Mouse (Mus musculus) heart, embryonic 13.5 days (tissue): Measurements from ENCODE around the gene Agap1. TPM values are rescaled to one million over a fixed set of nuclear protein-coding genes. Genes with fewer than 3 reads are reported as not detected.

ENCODE experiments used
- ATAC-seq: fragments of 200-750 bp; cut with Nextera tagmentation; 2 replicates; pipeline ENCODE4 v1.8.0; 2017; ENCODE audit warnings: moderate TSS enrichment; ENCODE audit not compliant: insufficient number of reproducible peaks, low FRiP score, low TSS enrichment; ENCODE audit errors: extremely low read depth
- H3K27ac ChIP-seq: fragments of 300-500 bp; sonication (generic); replicated peaks from 2 replicates; pipeline ENCODE4 v1.5.1; 2015; ENCODE audit warnings: moderate library complexity, mild to moderate bottlenecking, inconsistent platforms
- H3K27me3 ChIP-seq: fragments of 300-500 bp; sonication (generic); replicated peaks from 2 replicates; pipeline ENCODE4 v1.6.1; 2015; ENCODE audit warnings: mild to moderate bottlenecking, inconsistent platforms
- H3K36me3 ChIP-seq: fragments of 300-500 bp; sonication (generic); 2 replicates; pipeline ENCODE4 v1.6.1; 2015; ENCODE audit warnings: mild to moderate bottlenecking, inconsistent platforms
- H3K4me1 ChIP-seq: fragments of 300-500 bp; sonication (generic); 2 replicates; pipeline ENCODE4 v1.6.1; 2015; ENCODE audit warnings: inconsistent platforms
- H3K4me2 ChIP-seq: fragments of 300-500 bp; sonication (generic); 2 replicates; pipeline ENCODE4 v1.6.1; 2015; ENCODE audit warnings: inconsistent platforms, mild to moderate bottlenecking, moderate library complexity
- H3K4me3 ChIP-seq: fragments of 300-500 bp; sonication (generic); 2 replicates; pipeline ENCODE4 v1.5.1; 2015; ENCODE audit warnings: moderate library complexity, mild to moderate bottlenecking, inconsistent platforms
- H3K9ac ChIP-seq: fragments of 300-500 bp; sonication (generic); 2 replicates; pipeline ENCODE4 v1.6.1; 2015; ENCODE audit warnings: inconsistent platforms, mild to moderate bottlenecking, moderate library complexity
- H3K9me3 ChIP-seq: fragments of 300-500 bp; sonication (generic); 2 replicates; pipeline ENCODE4 v1.6.1; 2016; ENCODE audit warnings: inconsistent platforms
- WGBS: fragments of 180-500 bp; shearing (Covaris S2); methylation state at CpG from one replicate; pipeline ENCODE4 v1.1.7; 2015; ENCODE audit warnings: mixed read lengths; 5-methylcytosine and 5-hydroxymethylcytosine counted together
- polyA plus RNA-seq: library from polyadenylated mRNA; unstranded; fragments of >200 nt; fragmentation: Nextera tagmentation; extraction: Ambion mirVana; gene quantifications from 2 replicates; pipeline ENCODE4 v1.2.1, GENCODE M21; 2015

The Agap1 gene
- polyA plus RNA-seq, 1 experiment from 2014 or later: 7.1 TPM

DNA sequence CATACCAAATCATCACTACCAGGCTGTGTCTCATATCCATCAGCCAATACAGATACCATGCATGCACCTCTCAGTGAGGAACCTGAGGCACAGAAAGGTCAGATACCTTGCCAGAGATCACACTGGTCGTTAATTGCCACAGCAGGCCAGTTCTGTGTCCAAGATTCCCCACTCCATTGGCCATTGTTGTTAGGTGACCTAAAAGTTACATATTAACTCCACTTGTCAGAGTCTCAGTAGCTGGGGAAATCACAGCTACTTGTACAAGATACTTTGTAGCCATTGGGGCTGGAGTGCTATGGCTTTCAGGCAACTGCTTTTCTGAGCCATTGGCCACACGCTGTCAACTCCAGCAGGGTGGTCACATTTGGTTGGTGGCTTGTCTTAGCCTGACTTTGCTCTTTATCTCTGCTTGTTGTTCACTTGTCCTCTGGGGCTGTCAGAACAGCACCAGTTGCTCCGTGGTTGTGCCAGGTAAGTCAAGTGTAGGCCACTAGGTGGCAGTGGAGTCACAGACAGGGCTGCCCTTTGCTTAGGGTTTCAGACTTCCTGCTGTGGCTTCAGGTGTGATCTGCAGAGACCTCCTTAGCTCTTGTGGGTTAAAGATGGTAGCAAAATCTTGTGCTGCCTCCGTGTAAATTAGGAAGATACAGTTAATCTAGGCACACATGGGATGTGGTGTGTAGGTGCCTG, 191.9 kb downstream of the Agap1 start:
- Histone ChIP-seq H3K27ac (no peak overlapping the region), H3K4me3 (no peak overlapping the region), H3K4me2 (no peak overlapping the region), H3K36me3 (no peaks in the 10 kb centered on the region), H3K9me3 (no peaks in the 10 kb centered on the region), H3K4me1 (peaks cover 15% of the 10 kb centered on the region), H3K27me3 (no peaks in the 10 kb centered on the region), H3K9ac (no peak overlapping the region)
- WGBS: 24% methylated on average over 4 of the region's 4 CpGs
- no peak for ATAC-seq

DNA sequence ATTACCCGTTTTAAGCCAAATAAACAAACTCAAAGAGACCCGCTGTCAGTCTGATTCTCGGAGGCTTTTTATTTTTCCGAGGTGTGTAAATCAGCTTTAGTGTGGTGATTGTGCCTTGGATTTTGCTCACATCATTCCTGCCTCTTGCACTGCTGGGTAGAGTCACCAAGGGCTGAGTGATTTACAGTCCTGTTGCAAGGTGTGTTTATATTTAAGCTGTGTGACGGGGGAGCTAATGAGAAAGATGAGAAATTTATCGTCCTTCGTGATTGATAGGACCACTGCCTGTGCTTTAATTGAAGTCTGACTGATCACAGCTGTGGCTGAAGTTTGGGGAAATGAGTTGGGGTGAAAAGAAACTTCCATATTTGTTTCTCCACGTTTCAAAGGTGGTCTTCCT, 192.9 kb downstream of the Agap1 start:
- no peak overlapping the region for H3K27ac ChIP-seq
- H3K4me3 ChIP-seq: no peak overlapping the region
- H3K36me3 ChIP-seq: no peaks in the 10 kb centered on the region
- H3K4me1 ChIP-seq: peaks cover 15% of the 10 kb centered on the region
- no peak overlapping the region for H3K9ac ChIP-seq
- H3K4me2 ChIP-seq: no peak overlapping the region
- no peaks in the 10 kb centered on the region for H3K27me3 ChIP-seq
- no peaks in the 10 kb centered on the region for H3K9me3 ChIP-seq
- no peak for ATAC-seq
- 72% methylated on average over 8 of the region's 8 CpGs for WGBS

DNA sequence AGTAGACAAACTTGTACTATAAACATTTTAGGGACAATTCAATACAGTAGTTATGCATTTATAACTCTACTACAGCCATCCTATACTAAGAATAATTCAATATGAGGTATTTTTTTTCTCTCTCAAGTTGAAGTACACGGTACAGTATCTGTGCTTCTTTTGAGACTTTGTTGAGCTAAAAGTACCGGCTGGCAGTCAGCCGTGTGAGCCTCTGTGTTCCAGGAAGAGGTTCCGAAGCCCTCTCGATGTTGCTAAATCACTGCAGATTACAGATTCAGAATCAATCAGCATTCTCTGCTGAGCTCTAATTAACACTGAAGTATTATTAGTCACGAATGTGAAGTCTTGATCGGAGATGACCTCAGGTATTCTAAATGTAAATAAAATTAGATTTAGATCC, 196.0 kb downstream of the Agap1 start:
- no peak for ATAC-seq
- no peak overlapping the region for H3K4me3 ChIP-seq
- peaks cover 7% of the 10 kb centered on the region for H3K4me1 ChIP-seq
- H3K36me3 ChIP-seq: no peaks in the 10 kb centered on the region
- no peak overlapping the region for H3K4me2 ChIP-seq
- H3K9me3 ChIP-seq: no peaks in the 10 kb centered on the region
- no peak overlapping the region for H3K9ac ChIP-seq
- no peaks in the 10 kb centered on the region for H3K27me3 ChIP-seq
- H3K27ac ChIP-seq: no peak overlapping the region
- WGBS: 82% methylated on average over 7 of the region's 7 CpGs

DNA sequence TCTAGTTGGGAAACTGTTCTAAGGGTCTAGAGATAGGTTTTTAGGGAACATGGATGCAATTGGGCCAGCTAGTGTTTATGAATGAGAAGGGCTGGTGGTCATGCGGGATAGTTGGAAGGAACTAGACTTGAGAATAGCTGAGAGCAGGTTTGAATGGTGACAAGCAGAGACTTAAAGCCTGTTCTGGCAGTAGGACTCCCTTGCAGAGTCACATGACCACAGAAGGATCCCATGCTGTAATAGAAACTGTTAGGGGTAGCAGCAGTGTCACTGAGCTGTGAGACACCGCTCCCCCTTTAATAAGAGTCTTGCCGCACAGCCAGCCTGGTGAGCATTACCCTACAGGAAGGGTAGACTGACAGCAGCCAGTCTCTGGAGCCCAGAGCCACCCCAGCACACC, 201.6 kb downstream of the Agap1 start:
- Histone ChIP-seq H3K4me1 (peaks cover 26% of the 10 kb centered on the region), H3K27ac (peak overlapping the region; percentile 81), H3K9me3 (no peaks in the 10 kb centered on the region), H3K27me3 (no peaks in the 10 kb centered on the region), H3K4me2 (peak overlapping the region; percentile 64), H3K4me3 (no peak overlapping the region), H3K9ac (peak overlapping the region; percentile 69; the same call in 1 of the 2 replicates), H3K36me3 (no peaks in the 10 kb centered on the region)
- 83% methylated on average over 3 of the region's 3 CpGs for WGBS
- ATAC-seq: no peak; the same call in 1 of the 2 replicates

DNA sequence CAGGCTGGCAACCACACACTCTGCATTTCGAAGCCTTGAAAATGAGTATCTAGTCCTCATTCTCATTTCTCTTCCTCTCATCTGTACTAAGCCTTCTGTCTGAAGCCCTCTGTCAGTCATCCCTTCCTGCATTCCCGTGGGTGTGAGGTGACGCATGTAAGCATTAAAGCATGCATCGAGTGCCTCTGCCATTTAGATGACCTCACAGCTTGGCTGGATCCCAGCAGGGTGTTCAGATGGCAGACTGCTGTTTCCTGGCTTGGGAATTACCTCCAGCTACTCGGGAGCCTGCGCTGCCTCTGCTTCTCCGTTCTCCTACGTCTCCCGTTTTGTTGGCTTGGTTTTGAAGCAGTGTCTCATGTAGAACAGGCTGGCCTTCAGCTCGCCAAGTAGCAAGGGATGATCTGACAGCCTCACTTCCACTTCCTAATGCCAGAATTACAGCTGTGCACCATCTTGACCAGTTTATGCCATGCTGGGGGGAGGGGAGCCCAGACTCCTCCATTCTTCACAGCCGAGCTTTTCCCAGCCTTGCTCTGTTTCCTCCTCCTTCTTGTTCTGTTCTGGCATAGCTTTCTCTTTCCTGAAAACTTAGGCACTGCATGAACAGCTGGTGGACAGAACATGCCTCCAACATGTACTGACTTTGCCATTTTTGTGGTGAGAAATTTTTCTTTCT, 202.2 kb downstream of the Agap1 start:
- H3K4me1 ChIP-seq: peaks cover 26% of the 10 kb centered on the region
- H3K36me3 ChIP-seq: no peaks in the 10 kb centered on the region
- H3K4me2 ChIP-seq: peak overlapping the region; percentile 64
- ATAC-seq: no peak
- 15% methylated on average over 11 of the region's 11 CpGs for WGBS
- H3K9me3 ChIP-seq: no peaks in the 10 kb centered on the region
- no peaks in the 10 kb centered on the region for H3K27me3 ChIP-seq
- peak overlapping the region; percentile 81 for H3K27ac ChIP-seq
- peak overlapping the region; percentile 69 for H3K9ac ChIP-seq
- H3K4me3 ChIP-seq: peak overlapping the region; percentile 35

DNA sequence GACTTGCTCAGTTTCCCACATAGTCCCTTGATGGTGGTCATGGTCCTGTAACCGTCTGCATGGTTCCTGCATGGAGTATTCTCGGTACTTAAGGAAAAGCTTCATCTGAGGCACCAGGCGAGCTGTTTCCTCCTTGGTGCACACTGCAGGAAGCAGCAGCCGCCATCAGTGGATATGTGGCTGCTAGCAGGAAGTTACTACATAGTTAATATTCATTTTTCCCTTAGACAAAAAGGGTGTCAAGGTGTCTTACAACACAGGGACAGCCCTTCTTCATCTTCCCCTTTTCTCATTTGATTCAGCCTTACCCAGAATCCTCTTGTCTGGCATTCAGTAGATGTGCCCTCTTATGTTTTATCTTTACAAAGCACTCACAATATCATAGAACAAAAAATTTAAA, 206.2 kb downstream of the Agap1 start:
- Histone ChIP-seq H3K9ac (no peak overlapping the region), H3K9me3 (no peaks in the 10 kb centered on the region), H3K4me2 (no peak overlapping the region), H3K27ac (no peak overlapping the region), H3K4me3 (no peak overlapping the region), H3K36me3 (peaks cover 16% of the 10 kb centered on the region), H3K27me3 (no peaks in the 10 kb centered on the region), H3K4me1 (peaks cover 18% of the 10 kb centered on the region)
- WGBS: 81% methylated on average over 4 of the region's 4 CpGs
- no peak for ATAC-seq

DNA sequence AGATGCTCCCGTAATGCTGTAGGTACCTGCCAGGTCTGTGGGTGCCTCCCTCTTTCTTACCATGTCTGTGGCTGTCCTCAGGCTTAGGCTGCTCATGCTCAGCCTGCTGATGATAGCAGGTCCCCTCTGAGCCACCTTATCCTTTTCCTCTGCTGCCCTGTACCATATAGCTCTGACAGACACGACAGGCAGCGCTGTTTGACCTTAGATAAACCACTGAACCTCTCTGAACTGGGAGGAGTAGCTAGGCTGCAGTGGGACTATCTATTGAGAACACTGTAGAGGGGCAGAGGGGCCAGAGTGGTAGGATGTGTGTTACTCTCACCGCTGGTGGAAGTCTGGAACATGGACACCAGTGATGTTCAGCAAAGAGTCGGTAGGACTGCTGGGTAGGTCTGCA, 211.5 kb downstream of the Agap1 start:
- no peaks in the 10 kb centered on the region for H3K9me3 ChIP-seq
- no peaks in the 10 kb centered on the region for H3K4me1 ChIP-seq
- 71% methylated on average over 5 of the region's 5 CpGs for WGBS
- H3K9ac ChIP-seq: no peak overlapping the region
- H3K4me2 ChIP-seq: no peak overlapping the region
- no peak overlapping the region for H3K4me3 ChIP-seq
- no peak overlapping the region for H3K27ac ChIP-seq
- no peaks in the 10 kb centered on the region for H3K27me3 ChIP-seq
- peaks cover 41% of the 10 kb centered on the region for H3K36me3 ChIP-seq
- no peak for ATAC-seq

DNA sequence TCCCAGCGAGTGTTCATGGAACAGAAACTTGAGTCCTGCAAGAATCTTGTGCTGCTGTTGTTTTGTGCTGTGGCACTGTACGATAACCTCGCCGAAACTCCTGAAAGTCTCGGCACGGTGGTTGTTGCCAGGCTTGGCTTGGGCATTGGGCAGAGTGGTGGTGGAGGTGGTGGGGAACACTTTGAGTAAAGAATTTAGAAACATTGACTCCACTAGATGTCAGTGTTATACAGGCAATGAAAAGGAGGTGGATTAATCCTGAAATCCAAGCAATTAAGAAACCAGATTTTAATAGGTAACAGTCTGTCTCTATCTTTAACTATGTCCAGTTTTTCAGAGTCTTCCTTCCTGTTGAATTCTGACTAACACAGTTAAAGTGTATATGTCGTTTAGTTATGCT, 212.8 kb downstream of the Agap1 start:
- Histone ChIP-seq H3K4me2 (no peak overlapping the region), H3K9ac (no peak overlapping the region), H3K9me3 (no peaks in the 10 kb centered on the region), H3K36me3 (peaks cover 53% of the 10 kb centered on the region), H3K27ac (no peak overlapping the region), H3K27me3 (no peaks in the 10 kb centered on the region), H3K4me3 (no peak overlapping the region), H3K4me1 (no peaks in the 10 kb centered on the region)
- WGBS: 80% methylated on average over 7 of the region's 7 CpGs
- no peak for ATAC-seq

DNA sequence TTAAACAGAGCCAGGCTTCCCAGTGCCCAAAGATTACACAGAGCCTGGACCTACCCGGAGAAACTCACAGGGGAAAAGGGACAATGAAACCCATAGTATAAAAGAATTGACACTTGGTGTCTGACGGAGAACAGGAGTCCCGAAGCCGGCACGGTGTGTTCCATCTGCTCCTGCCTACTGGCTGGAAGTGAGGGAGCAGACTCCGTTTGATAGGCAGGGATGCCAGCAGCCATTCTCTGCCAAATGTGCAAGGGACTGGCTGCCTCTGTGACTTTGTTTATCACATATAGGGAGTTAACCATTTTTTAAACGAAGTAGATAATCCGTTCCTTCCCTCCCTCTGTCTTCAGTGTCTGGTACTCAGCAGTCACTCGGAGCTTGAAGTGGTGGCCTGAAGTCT, 214.0 kb downstream of the Agap1 start:
- no peak for ATAC-seq
- Histone ChIP-seq H3K4me1 (no peaks in the 10 kb centered on the region), H3K36me3 (peaks cover 63% of the 10 kb centered on the region), H3K4me3 (no peak overlapping the region), H3K9me3 (no peaks in the 10 kb centered on the region), H3K27me3 (no peaks in the 10 kb centered on the region), H3K27ac (no peak overlapping the region), H3K9ac (no peak overlapping the region), H3K4me2 (no peak overlapping the region)
- 47% methylated on average over 9 of the region's 9 CpGs for WGBS

DNA sequence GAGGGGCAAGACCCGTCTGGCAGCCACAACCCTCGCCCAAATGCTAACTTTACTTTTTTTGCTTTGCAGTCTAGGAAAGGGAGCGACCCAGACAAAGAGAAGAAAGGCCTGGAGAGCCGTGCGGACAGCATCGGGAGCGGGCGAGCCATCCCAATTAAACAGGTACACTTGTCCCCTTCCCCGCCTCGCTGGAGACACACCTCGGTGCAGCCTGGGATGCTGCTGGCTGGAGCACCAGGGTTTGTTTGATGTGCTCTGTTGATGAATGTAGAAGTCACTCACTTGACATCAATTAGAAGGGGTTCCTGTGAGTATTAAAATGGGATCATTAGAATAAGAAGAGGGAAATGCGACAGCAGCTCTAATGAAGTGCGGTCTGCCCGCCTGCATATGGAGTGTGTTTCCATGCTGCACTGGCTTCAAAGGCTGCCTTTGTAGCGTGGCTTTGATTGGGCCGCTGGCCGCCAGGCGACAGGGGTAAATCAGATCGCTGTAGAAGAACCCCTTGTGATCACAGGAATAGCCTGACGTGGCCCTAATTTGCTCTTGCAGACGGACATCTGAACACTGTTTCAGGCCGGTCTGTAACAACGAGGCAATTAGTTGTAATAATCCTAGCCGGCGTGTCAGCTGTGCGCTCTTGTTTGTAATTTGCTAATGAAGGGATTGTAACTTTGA, 216.6 kb downstream of the Agap1 start:
- no peak overlapping the region for H3K9ac ChIP-seq
- H3K27ac ChIP-seq: no peak overlapping the region
- no peak overlapping the region for H3K4me2 ChIP-seq
- H3K36me3 ChIP-seq: peaks cover 64% of the 10 kb centered on the region
- ATAC-seq: no peak
- H3K4me3 ChIP-seq: no peak overlapping the region
- H3K9me3 ChIP-seq: no peaks in the 10 kb centered on the region
- H3K4me1 ChIP-seq: no peaks in the 10 kb centered on the region
- H3K27me3 ChIP-seq: no peaks in the 10 kb centered on the region
- WGBS: 89% methylated on average over 26 of the region's 26 CpGs

DNA sequence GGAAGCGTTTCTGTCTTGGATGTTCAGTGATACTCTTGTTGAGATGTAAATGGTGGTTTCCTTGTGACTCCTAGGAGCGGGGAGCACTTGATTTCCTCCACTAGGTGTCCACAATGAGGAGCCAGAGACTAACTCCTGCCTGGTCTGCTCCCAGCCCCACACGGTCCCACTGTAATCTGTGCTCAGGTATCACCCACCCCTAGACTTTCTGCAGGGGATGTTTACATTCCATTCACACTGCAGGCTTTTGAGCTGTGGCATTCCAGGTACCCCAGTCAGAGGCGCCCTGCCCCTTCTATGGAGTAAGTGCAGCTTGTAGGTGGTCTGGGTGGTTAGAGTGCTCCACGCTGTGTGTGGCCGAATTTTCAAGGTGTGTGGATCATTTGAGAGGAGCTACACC, 218.5 kb downstream of the Agap1 start:
- H3K4me2 ChIP-seq: no peak overlapping the region
- no peaks in the 10 kb centered on the region for H3K9me3 ChIP-seq
- H3K4me3 ChIP-seq: no peak overlapping the region
- H3K27ac ChIP-seq: no peak overlapping the region
- WGBS: 81% methylated on average over 6 of the region's 6 CpGs
- no peak overlapping the region for H3K9ac ChIP-seq
- H3K36me3 ChIP-seq: peaks cover 62% of the 10 kb centered on the region
- H3K4me1 ChIP-seq: no peaks in the 10 kb centered on the region
- no peak; the same call in 1 of the 2 replicates for ATAC-seq
- no peaks in the 10 kb centered on the region for H3K27me3 ChIP-seq
